Mouse (Mus musculus) thymus, postnatal 25 days (tissue): ENCODE measurements around the gene Hif1an.
A peak's percentile ranks its signal among the peaks of the same experiment; 100 is the strongest.

Experiments
- DNase-seq: peaks from one replicate; pipeline ENCODE4 v3.0.0; 2022

Hif1an gene

DNA sequence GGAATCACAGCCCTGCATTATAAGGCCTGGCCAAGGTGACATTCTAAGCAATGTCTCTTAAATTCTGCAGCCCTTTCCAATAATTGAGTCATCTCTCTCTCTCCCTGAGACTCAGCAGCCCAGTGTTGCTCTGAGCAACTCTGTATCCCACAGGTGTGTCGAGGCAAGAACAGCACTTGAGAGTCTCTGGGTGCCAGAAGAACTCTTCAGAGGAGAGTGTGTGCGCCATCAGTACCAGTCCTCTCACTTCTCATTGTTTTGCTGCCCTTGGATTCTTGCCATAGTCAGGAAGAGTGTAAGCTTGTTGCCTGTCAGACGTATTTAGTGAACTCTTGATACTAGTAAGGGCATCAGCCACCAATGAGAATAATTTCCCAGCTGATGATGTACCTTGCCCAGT, 5.1 kb downstream of the Hif1an start:
- DNase-seq: no peak

- DNase-seq: no peak
Observed at GRCm38 (mm10) chr19:44576275-44576674, 13.6 kb downstream of the Hif1an start.

DNA sequence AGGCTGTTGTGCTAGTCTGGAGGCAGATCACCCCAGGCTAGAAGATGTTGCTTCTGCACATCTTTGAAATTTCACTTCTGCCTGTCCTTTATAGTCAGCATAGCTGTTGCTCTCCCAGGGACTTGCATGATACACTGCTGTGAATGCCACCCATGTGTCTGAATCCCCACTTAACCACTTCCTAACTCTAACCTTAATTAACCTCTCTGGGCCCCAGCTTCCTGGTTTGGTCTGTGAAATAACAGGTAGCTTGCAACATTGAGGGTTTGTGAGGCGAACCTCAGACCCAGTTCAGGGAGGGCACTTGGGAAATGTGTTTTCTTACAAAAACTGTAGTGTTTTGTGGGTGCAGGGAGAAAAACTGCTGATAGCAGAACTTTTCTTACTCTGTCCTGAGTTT, 15.4 kb downstream of the Hif1an start:
- peak; percentile 33 for DNase-seq

- no peak for DNase-seq
Observed at GRCm38 (mm10) chr19:44582103-44582502, 19.5 kb downstream of the Hif1an start.

- peak; percentile 92 for DNase-seq
Observed at GRCm38 (mm10) chr19:44582638-44583309, 20.1 kb downstream of the Hif1an start.

DNA sequence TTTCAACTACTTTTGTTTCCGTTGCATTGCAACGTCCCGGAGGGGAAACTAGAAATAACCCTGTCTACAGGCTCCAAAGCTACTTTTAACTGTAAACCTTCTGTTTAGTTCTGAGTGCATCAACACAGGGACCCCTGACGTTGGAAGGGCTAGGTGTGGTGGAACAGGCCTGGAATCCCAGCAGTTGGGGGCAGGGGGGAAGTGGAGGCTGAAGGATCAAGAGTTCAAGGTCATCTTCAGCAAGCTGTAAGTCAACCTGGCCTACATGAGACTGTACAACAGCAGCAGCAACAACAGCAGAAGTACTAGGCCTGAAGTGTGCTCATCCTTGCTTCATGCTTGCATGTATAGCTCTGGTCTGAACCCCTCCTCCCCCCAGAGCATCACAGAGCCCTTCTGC, 25.4 kb downstream of the Hif1an start:
- no peak for DNase-seq

GRCm38 (mm10) chr19:44589591-44590223, 27.1 kb downstream of the Hif1an start:
- no peak for DNase-seq

GRCm38 (mm10) chr19:44590992-44591391, 28.3 kb downstream of the Hif1an start:
- DNase-seq: no peak

DNA sequence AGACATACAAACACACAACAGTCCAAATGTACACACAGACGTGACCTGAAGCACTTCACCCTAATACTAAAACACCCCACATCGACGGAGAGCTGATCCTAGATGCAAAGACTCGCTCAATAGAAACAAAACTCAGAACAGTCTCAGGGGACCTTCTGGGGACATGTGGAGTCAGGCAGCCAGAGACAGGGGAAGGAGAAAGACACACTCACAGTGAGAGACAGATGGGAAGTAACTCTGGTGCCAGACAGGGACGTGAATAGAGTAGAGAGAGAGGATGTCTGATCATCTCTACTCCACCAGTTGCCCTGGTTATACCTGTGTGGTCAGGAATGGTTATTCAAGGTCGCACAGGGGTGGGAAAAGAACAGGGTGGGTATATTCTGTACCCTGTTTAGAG, 29.0 kb downstream of the Hif1an start:
- no peak for DNase-seq

DNA sequence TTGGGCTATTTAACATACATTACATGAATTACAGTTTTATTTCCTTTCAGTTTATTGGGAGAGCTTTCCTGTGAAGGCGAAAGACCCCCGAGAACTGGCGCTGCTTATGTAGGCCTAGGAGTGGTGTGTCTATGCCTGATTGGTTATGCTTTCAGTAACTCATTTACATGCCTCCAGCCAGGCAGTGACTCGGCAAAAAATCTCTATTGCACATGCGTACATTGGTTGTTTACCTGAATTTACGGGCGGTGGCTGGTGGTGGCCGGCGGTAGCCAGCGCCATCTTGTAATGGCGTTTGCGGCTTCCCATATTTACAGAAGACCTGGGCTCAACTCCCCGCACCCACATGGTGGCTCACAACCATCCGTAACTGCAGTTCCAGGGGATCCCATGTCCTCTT, 31.5 kb downstream of the Hif1an start:
- no peak for DNase-seq

DNA sequence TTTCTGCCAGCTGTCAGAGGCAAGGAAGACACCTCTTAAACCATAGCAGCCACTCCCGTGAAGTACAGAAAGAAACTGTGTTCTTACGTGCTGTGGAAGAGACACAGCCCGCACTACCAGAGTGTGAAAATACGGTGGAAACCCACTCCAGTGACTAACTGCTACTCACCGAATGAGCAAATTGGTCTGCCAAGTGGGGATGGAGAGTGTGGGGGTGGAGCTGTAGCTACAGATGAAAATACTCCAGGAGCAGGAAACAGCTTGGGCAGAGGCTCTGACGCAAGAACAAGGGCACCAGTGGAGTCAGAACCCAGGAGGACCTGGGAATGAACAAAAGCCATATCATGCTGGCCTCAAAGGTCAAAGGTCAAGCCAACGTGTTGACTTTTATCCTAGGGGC, 55.5 kb downstream of the Hif1an start:
- DNase-seq: no peak
